Mouse (Mus musculus): ENCODE measurements around the gene Nme7. TPM values are rescaled to one million over a fixed set of nuclear protein-coding genes. Genes with fewer than 3 reads are reported as not detected.

The Nme7 gene
- polyA plus RNA-seq (2015; fragmentation: Illumina TruSeq; extraction: RNeasy Lipid Tissue Mini Kit (QIAGEN cat#74804); ENCODE audit: low read depth, low replicate concordance) = 26.9 TPM

DNA sequence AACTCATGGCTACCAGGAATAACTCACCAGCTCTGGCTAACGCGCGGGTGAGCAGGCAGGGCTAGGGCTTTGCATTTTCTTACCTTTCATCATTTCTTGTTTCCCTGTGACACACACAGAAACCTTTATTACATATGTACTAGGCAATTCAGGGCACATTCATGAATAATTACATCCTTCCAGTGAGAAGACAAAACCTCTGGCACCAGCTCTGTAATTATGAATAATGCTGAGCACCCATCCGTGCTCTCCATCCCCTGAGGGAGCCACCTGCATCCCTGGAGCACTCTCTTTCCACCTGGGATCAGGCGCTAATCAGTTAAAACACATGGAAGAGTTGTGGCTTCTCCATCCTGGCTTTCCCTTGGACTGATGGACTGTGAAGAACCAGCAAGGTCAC is at the start of gene Nme7:
TSS of gene Nme7 (plus strand) at position 301 of the 400 bp plus-strand sequence.

DNA sequence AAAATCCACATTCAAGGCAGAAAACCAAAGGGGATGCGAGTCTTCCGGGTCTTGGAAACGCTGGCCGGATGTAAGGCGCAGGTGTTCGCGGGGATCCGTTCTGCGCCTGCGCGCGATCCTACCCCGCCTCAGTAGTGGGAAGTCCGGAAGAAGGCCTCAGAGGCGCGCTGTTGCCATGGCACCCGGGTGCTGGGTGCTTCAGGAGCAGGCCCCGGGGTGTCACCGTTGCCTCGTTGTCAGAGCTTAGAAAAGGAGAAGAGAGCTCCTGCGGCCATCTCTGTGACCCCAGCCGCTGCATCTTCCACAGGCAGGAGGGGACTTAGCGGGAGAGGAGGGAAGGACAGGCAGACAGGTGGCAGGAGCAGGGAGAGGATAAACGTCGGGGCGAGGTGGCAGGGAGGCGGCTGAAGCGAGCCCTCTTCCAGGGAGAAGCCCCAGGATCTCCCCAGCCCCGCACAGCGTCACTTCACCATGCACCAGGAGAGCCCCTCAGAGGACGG is 28.4 kb upstream of the Nme7 start, which contains the start of gene Ccdc181:
TSS of gene Ccdc181 (plus strand) at position 131 of the 500 bp plus-strand sequence.

DNA sequence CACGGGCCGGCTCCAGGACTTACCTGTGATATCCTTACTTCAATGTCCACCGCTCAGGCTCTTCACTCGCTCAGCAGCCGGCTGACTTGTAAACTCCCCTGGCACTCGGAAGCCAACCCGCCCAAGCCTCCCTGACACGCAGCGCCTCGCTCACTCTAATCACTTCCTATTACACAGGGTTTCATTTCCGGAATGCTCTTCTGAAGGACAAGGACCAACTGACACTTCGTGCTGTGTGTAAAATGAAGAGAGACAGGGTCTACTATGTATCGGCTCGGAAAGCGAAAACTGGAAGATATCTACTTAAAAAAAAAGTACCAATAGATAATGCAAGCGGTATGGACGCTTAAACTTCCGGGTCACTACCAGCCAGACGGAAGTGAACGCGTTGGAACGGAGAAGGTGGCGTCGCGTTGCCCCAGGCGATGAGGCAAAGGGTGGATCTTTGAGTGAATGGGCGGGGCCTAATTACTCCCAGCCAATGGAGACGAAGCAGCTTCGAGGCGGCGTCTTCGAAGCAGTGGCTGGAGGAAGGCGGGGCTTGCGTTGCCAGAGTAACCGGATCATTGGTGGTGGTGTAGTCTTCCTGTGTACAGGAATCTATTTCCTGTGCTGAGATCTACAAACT is 3.3 kb downstream of the Nme7 start, which contains the start of gene Blzf1:
TSS of gene Blzf1 (minus strand) at position 366 of the 628 bp plus-strand sequence.

DNA sequence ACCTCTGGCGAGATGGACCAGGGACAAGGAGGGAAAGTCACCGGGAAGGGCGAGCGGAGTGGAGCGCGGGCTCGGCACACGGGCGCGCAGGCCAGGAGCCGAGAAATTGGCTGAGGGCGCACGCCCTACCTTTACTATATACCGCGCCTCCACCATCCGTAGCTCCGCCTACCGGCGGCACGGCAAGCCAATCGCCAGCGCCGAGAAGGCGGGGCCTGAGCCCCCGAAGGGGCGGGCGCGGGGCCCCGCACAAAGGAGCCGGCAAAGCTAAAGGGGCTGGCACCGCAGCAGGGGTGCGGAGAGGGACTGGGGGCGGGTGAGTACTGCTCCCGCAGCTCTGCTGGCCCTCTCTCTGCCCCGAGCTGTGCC is 154.3 kb downstream of the Nme7 start, which contains the start of gene Atp1b1:
TSS of gene Atp1b1 (minus strand) at position 111 of the 369 bp plus-strand sequence.

Other genes with a start within 250 kb of the Nme7 start
- gene Sell, start 242.1 kb upstream of the Nme7 start, polyA plus RNA-seq (2015; fragmentation: Illumina TruSeq; extraction: RNeasy Lipid Tissue Mini Kit (QIAGEN cat#74804); ENCODE audit: low read depth, low replicate concordance) = not detected
- gene Selp, start 188.9 kb upstream of the Nme7 start, polyA plus RNA-seq (2015; fragmentation: Illumina TruSeq; extraction: RNeasy Lipid Tissue Mini Kit (QIAGEN cat#74804); ENCODE audit: low read depth, low replicate concordance) = not detected
- gene F5, start 152.3 kb upstream of the Nme7 start, polyA plus RNA-seq (2015; fragmentation: Illumina TruSeq; extraction: RNeasy Lipid Tissue Mini Kit (QIAGEN cat#74804); ENCODE audit: low read depth, low replicate concordance) = 2.1 TPM
- 12.7 TPM for gene Slc19a2, start 55.1 kb upstream of the Nme7 start, polyA plus RNA-seq (2015; fragmentation: Illumina TruSeq; extraction: RNeasy Lipid Tissue Mini Kit (QIAGEN cat#74804); ENCODE audit: low read depth, low replicate concordance)
- gene Ccdc181, start 28.5 kb upstream of the Nme7 start, polyA plus RNA-seq (2015; fragmentation: Illumina TruSeq; extraction: RNeasy Lipid Tissue Mini Kit (QIAGEN cat#74804); ENCODE audit: low read depth, low replicate concordance) = 28.3 TPM
- 21.4 TPM for gene Blzf1, start 3.4 kb downstream of the Nme7 start, polyA plus RNA-seq (2015; fragmentation: Illumina TruSeq; extraction: RNeasy Lipid Tissue Mini Kit (QIAGEN cat#74804); ENCODE audit: low read depth, low replicate concordance)
- gene Atp1b1, start 154.2 kb downstream of the Nme7 start, polyA plus RNA-seq (2015; fragmentation: Illumina TruSeq; extraction: RNeasy Lipid Tissue Mini Kit (QIAGEN cat#74804); ENCODE audit: low read depth, low replicate concordance) = 1,715 TPM